Mouse (Mus musculus): Measurements from ENCODE around the gene Nox4.

Gene Nox4

GRCm38 (mm10) chr7:87245856-87246579 lies at the start of gene Nox4:
TSS of gene Nox4 (plus strand) at chr7:87246096.
- no peak for DNase-seq (ENCODE audit: low spot score)

DNA sequence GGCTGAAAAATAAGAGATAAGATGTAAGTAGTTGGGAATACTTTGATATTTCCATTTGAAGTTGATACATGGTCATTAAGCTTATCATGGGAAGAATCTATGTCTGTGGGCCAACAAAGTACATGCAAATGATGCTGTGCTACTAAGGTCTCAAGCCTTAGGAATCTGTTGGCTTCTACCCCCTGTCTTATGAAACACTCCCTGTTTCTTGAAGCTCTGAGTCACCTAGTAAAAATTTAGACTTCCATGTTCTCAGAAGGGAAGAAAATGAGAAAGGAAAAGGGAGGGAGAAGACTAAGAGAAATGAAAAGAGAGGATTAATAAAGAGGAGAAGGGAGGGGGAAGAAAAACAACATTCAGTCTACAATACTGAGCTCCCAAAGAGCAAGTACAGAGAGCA lies 41.1 kb upstream of the Nox4 start:
- DNase-seq (ENCODE audit: low spot score) = no peak

- DNase-seq (ENCODE audit: low spot score) = no peak
Observed at GRCm38 (mm10) chr7:87221712-87222111, 24.2 kb upstream of the Nox4 start.

DNA sequence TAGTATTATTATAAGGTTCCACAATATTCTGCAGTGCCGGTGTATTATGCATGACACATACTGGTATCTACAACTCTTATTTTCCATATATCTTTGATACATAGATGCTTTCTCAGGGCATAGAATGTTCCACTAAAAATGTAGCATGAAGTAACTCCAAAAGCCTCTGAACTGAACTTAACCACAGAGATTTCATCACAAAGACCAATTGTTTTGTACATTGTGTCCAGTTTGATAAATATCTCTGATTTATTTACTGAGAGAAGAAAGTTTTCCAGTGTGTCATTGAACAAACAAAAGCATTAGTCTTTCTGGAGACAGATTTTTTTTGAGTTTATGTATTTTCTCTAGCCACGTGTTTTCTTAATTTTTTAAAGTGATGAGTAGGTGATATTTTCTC lies 23.1 kb upstream of the Nox4 start:
- no peak for DNase-seq (ENCODE audit: low spot score)

GRCm38 (mm10) chr7:87225617-87226016 lies 20.3 kb upstream of the Nox4 start:
- DNase-seq (ENCODE audit: low spot score) = no peak

DNA sequence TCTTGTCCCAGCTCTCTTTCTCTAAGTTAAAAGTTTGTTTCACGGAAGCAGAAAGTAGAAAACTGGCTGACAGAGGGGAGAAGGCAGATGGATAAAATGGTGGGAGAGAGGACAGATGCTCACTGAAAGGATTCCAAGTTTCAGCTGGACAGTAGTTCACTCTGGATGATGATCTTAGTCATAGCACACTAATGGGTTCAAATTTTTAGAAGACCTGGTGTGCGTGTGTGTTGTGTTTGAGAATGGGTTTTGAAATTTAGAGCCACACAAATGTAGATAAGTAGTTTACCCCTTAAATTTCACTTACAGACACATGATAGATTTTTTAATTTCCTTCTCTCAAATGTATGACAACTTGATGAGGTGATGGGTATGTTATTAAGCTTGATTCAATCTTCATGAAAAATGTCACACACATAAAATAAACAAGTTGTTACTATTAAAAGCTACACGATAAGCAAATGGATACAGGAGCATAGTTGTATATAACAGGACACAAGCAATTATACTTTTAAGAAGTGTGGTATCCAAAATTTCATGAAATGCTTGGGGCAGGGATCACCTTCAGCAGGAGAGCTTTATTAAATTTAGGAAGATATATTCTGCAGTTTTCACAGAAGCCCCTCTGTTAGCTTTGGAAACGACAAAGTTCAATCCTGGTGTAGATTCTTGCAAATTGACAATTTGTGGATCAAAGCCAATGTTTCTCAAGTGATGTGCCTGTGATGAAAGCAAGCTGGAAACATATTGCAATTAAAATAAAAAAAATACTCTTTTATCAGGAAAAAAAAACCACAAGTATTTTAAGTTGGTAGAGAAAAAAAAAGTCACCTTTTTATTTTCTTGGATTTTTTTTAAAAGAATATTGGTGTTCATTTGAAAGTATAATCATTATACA lies 18.6 kb upstream of the Nox4 start:
- no peak for DNase-seq (ENCODE audit: low spot score)

GRCm38 (mm10) chr7:87229502-87229901 lies 16.4 kb upstream of the Nox4 start:
- DNase-seq (ENCODE audit: low spot score) = no peak

GRCm38 (mm10) chr7:87241139-87241538 lies 4.8 kb upstream of the Nox4 start:
- DNase-seq (ENCODE audit: low spot score) = no peak

GRCm38 (mm10) chr7:87246580-87246934 lies 661 bp downstream of the Nox4 start:
- no peak for DNase-seq (ENCODE audit: low spot score)

GRCm38 (mm10) chr7:87246940-87247339 lies 1.0 kb downstream of the Nox4 start:
- DNase-seq (ENCODE audit: low spot score) = no peak

GRCm38 (mm10) chr7:87247926-87248325 lies 2.0 kb downstream of the Nox4 start:
- DNase-seq (ENCODE audit: low spot score) = no peak

- DNase-seq (ENCODE audit: low spot score) = no peak
Observed at GRCm38 (mm10) chr7:87252071-87252470, 6.2 kb downstream of the Nox4 start.

DNA sequence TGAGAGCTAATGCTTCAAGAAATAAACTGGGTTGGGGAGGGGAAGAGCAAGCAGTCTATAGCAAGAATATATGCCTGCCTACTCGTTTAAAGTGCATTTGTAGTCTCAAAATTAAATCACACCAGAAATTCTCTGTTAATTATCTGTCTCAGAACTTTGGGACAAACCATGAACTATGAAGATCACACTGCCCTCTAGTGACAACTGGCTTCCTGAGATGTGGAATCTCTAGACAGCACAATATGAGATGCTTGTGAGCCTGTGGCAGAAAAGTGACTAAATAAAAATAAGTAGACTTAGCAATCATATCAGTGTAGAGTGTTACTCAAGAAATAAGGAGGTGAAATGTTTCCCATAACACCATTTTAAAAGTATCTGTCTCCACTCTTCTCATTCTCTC lies 31.3 kb downstream of the Nox4 start:
- peak; percentile 49 for DNase-seq (ENCODE audit: low spot score)

GRCm38 (mm10) chr7:87303726-87304315 lies 57.9 kb downstream of the Nox4 start:
- no peak for DNase-seq (ENCODE audit: low spot score)

DNA sequence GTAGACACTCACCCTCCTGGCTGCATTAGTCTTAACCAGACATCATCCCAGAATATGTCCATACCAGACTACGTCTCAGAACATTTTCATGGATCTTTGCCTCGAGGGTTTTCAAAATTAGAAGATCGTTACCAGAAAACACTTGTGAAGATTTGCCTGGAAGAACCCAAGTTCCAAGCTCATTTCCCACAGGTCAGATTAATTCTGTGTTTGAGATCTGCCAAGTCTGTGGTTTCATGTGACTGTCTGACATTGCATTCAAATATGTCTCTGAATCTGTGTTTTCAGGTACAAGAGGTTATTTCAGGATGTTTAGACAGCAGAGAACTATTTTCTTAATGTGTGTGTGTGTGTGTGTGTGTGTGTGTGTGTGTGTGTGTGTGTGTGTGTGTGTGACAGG lies 75.7 kb downstream of the Nox4 start:
- DNase-seq (ENCODE audit: low spot score) = no peak

DNA sequence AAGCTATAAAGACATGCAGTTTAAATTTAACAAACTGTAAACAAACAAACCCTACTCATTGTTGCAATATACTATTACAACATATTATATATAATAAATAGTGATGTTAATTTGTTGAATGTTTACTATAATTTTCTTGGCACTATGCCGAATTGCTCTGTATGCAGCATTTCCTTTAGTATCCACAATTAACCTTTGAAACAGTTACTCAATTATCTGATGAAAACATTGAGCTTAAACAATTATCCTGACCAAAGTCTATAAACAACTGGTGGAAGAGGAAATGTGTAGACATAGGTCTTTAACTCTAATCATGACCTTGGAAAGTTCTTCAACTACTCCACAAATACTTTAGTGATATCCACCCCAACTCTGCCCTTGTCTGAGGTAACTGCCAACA lies 76.2 kb downstream of the Nox4 start:
- no peak for DNase-seq (ENCODE audit: low spot score)

- peak; percentile 5 for DNase-seq (ENCODE audit: low spot score)
Observed at GRCm38 (mm10) chr7:87330782-87331558, 85.1 kb downstream of the Nox4 start.

DNA sequence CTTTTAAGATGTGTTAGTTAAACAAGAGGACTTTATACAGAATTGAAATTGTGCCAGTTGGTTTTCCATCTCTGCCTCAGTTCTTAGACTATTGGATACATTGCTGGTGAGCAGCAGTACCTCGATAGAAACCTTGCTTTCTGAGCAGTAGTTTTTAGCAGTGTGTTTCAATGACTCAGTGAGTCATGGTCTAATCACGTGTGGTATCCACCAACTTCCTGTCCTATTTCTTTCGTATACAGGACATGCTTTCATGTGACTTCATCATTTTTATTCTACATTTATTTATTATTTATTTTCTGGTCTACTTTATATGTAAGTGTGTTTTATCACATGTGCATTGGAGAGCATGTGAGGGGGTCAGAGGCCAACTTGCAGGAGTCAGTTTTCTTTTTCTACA lies 99.7 kb downstream of the Nox4 start:
- no peak for DNase-seq (ENCODE audit: low spot score)

- no peak for DNase-seq (ENCODE audit: low spot score)
Observed at GRCm38 (mm10) chr7:87352818-87353217, 106.9 kb downstream of the Nox4 start.

DNA sequence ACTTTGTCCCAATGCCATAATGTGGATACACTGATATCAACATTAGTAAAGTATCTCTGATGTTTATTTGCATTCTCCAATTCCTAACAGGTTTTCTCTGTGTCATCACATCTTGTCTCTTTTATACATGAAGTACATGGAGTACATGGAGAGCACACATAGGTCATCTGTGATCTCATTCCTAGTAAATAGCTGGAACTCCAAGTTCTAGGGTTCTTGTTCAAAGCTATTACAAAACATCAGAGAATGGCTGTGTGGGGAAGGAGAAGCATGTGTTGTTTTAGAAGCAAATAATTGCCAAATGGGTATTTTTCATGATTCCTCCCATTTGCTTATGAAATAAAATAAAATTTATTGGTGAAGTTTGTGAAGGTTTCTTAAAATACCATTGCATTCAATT lies 121.9 kb downstream of the Nox4 start:
- DNase-seq (ENCODE audit: low spot score) = no peak

DNA sequence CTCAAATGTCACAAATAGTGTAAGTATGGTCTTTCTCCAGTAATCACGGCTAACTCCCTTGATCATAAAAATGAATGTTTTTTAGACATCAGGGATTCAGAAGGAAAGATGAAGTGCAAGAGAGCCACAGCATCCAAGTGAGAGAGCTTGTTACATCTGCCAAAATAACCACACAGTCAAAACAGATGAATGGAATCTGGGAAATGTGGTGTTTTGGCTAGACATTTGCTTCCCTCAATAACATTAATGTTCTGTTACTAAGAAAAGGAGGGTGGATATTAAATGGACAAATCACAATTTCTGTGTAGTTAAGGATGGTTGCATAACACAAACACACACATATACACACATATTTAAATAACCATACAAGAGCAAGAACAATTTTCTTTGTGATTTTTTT lies 123.2 kb downstream of the Nox4 start:
- no peak for DNase-seq (ENCODE audit: low spot score)

DNA sequence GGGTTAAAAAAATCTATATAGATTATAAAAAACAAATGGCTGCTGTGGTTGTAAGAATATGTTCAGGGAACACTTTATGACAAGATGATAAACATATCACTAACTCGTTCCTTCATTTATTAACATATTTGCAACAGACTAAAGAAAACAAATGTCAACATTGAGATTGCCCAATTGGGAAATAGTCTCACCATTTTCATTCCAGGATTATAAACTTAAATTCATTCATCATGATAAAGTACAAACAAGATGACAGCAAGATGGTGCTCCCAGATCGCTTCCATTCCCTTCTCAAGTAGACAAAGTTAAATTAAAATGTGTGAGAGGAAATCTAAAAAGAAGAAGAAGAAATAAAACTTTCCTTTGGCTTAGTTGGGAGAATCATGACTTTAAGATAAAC lies 124.9 kb downstream of the Nox4 start:
- DNase-seq (ENCODE audit: low spot score) = no peak

All from layer of hippocampus, adult 9-10 months (tissue).